Mouse (Mus musculus): ENCODE measurements at regions not wholly inside any gene's neighbourhood (a gene's known extent, or its start where the extent isn't known, plus 50 kb on each side); places are given as distances from the start of the nearest gene placed in this dataset.
"Not testable (repeated sequence)": the region's sequence is repeated elsewhere in the genome, so short reads cannot be mapped to it uniquely, and the experiment has no call there.

GRCm38 (mm10) chr1:12025791-12026190 is 611.9 kb downstream of the A830018L16Rik start:
- in situ Hi-C loops (cut with MseI, MboI): no loop called here

GRCm38 (mm10) chr1:12027442-12027841 is 613.5 kb downstream of the A830018L16Rik start:
- in situ Hi-C loops (cut with MseI, MboI): no loop called here

GRCm38 (mm10) chr1:12028074-12028473 is 614.2 kb downstream of the A830018L16Rik start:
- in situ Hi-C loops (cut with MseI, MboI): no loop called here

- in situ Hi-C loops (cut with MseI, MboI): no loop called here
Measured at GRCm38 (mm10) chr1:12051931-12052482, 638.1 kb downstream of the A830018L16Rik start.

- in situ Hi-C loops (cut with MseI, MboI): no loop called here
Measured at GRCm38 (mm10) chr1:12055865-12056560, 642.1 kb downstream of the A830018L16Rik start.

DNA sequence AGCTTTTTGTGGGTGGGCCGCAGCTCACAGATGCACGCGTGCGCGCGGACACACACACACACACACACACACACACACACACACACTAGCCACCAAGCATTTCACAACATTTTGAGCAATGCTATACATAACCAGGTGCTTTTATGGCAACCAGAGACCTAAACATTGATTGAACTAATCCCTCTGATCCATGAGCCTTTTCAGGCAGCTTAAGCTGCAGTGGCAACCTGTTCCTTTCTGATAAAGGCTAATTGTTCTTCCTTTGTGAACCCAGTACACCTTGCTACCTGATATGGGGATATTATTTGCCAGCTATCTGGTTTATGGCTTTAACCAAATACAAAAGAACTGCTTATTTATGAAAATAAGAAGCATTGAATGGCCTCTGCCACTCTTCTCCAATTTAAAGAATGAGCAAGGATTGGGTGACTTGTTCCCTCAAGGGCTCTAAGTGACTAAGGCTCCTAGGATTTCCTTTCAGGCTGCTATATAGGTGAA is 651.2 kb downstream of the A830018L16Rik start:
- in situ Hi-C loops (cut with MseI, MboI): no loop called here

DNA sequence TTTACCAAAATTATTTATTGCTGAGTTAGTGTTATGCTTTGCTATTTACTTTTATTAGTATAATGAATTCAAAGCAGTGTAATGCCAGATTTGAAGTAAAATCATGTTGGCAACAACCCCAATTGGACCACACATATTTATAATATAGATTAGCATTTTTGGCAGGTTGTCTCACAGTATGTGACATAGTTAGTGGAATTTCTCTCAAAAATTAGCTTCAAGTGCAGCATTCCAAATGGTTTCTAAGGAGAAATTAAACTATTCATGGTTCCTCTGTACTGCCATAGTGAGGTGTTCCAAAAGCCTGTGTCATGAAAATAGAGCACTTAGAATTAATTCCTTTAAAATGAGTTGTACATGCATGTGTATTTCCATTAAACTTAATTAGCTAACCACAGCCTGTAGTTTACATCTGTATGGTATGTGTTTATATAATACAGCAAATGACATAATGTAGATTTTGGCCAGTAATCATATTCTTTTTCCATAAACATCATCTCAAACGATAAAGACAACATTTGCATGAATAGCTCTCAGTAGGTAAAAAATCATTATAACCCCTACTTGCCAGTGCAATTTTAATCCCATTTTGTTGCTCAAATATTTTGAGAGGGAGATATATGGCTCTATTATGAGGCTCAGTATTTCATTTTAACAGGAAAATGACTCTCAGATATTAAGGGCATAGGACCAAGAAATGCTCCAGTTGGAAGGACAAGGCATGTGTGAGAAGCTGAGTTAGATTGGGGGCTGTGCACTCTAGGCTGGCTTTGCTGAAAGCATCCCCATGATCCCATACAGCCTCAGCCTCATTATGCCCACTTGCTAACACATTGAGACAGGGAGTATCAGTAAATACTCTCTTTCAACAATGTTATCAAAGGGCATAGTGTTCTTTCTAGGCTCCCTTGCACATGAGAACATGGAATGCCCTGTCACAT is 678.9 kb downstream of the A830018L16Rik start:
- in situ Hi-C loops (cut with MseI, MboI): no loop called here

- in situ Hi-C loops (cut with MseI, MboI): no loop called here
Measured at GRCm38 (mm10) chr1:12115041-12115828, 701.3 kb downstream of the A830018L16Rik start.

DNA sequence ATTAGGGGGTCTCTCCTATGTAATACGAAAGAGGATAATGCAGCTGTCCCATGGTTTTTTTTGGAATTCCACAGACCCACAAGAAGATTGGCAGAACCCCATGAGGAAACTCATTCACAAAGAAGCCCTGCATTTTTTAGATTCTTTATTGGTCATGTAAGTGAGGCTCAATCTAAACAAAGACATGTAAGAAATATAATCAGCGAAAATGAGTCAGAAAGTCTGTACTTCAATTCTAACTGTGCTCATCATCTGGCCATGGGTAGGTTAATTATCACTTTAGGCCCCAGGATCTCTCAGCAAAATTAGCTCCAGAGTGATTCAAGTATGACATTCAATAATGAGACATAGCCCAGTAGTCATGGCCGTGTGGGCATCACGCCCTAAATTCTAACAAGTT is 703.2 kb downstream of the A830018L16Rik start:
- in situ Hi-C loops (cut with MseI, MboI): no loop called here

DNA sequence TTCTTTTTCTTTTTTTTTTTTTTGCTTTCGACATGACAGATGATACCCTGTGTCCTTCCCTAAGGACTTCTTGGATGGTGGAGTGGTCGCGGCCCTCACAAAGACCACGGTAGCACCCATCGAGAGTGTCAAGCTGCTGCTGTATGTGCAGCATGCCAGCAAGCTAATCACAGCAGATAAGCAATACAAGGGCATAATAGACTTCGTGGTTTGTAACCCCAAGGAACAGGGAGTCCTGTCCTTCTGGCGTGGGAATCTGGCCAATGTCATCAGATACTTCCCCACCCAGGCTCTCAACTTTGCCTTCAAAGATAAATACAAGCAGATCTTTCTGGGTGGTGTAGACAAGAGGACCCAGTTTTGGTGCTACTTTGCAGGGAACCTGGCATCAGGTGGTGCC is 707.0 kb downstream of the A830018L16Rik start:
- in situ Hi-C loops (cut with MseI, MboI): no loop called here

- in situ Hi-C loops (cut with MseI, MboI): not testable (repeated sequence)
Measured at GRCm38 (mm10) chr1:12126611-12127010, 712.7 kb downstream of the A830018L16Rik start.

DNA sequence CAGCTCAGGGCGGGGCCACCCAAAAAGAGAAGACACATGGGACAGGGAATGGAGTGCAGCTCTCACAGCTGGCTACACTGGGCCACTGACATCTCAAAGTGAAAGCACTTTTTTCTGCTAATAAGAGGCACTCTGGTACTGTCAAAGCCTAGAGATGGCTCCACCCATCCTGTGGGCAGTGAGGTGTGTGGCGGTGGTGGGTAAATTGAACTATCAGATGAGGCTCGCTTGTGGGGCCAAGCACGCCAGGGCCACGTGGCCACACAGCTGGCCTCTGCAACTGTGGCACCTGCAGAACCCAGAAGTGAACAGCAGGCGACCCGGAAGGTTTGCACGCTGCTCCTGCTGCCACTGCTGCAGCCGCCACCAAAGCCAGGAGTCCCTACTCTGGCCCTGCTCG is 756.6 kb downstream of the A830018L16Rik start:
- in situ Hi-C loops (cut with MseI, MboI): no loop called here

DNA sequence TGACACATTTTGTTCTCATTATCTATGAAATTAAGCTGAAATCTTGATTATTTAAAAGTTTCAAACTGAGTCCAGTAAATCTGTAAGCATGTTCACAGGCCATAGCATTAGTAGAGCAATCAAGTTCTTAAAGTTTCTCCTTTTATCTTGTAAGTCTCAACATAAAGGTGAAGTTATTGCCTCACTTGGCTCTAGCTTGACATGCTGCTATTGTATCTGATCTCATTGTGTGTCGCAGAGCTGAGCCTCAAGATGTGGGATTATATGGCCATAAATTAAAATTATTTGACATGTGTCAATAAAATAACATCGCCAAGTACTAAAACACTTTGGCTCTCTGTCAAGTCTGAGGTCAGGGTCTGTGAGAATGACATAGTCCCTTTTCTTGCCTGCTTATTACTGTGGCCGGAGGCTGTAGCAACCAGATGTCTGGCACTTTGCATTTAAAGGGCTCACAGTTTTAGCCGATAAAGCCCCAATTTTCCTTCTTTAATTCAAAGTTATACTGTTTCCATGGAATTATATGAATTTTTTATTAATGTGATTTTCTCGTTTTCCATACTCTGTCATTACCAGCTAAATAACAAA is 775.8 kb downstream of the A830018L16Rik start:
- in situ Hi-C loops (cut with MseI, MboI): no loop called here

DNA sequence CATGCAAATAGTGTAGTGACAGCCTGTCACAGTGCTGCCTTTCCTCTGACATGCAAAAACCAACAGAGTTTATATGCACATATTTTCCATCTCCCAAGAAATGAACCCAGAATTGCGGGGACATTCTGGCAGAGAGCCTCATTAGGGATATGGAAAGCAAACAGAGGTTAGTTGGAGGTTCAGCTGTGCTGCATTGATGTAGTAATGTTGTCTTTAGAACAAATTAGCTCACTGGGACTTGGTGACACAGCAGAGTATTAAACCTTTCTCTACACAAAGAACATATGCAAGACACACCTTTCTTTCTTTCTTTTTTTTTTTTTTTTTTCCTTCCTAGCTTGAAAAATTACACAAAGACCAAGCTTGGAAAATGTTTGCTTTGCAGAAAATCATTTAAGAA is 778.7 kb downstream of the A830018L16Rik start:
- in situ Hi-C loops (cut with MseI, MboI): no loop called here

GRCm38 (mm10) chr1:12231089-12231488 is 817.2 kb downstream of the A830018L16Rik start:
- in situ Hi-C loops (cut with MseI, MboI): no loop called here

GRCm38 (mm10) chr1:12242090-12242489 is 828.2 kb downstream of the A830018L16Rik start:
- in situ Hi-C loops (cut with MseI, MboI): no loop called here

GRCm38 (mm10) chr1:12282493-12282892 is 868.6 kb downstream of the A830018L16Rik start:
- in situ Hi-C loops (cut with MseI, MboI): no loop called here

- in situ Hi-C loops (cut with MseI, MboI): no loop called here
Measured at GRCm38 (mm10) chr1:12285551-12285950, 871.6 kb downstream of the A830018L16Rik start.

- in situ Hi-C loops (cut with MseI, MboI): no loop called here
Measured at GRCm38 (mm10) chr1:12286026-12286425, 872.1 kb downstream of the A830018L16Rik start.

DNA sequence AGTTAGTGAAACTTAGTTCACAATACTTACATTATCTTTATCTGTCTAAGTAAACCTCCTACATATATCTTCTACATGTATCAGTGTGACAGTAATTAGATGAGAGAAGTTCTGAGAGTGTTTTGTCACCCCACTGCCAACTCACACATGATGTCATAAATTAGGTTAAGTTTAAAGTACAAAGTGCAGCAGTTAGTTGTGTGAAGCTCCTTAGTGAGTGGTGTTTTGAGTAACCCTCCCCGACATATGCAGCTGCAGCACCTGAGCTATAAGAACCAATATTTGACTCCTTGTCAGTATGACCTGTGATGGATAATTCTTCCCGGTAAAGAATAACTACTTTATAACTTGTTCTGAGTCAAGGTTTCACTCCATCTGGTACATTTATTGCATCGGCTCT is 874.6 kb downstream of the A830018L16Rik start:
- in situ Hi-C loops (cut with MseI, MboI): no loop called here

DNA sequence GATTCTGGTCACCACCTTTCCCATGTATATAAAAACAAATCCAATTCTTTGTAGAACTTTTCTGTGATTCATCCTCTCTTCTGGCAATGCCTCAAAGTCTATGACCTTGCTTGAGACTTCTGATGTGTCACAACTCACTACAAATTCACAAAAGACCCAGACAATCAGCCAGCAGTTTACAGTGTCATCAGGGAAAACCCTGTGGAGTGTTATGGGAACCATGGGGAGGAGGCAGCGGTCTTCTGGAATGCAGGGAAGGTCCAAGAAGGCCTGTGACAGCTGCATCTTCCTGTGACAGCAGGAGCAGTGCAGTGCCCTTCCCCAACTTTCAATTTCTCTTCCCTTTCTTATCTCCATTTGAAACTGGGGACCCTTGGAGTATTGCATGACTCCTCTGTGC is 877.9 kb downstream of the A830018L16Rik start:
- in situ Hi-C loops (cut with MseI, MboI): no loop called here

Data from mouse trophoblast stem cell (cell line).